Mouse (Mus musculus) hindbrain, embryonic 14.5 days (tissue): Measurements from ENCODE around the gene Shld1. TPM values are rescaled to one million over a fixed set of nuclear protein-coding genes. Genes with fewer than 3 reads are reported as not detected.

Experiments
- ATAC-seq: fragments of 200-750 bp; cut with Nextera tagmentation; 2 replicates; pipeline ENCODE4 v1.8.0; 2017; ENCODE audit warnings: moderate number of reproducible peaks, mild to moderate bottlenecking, moderate TSS enrichment, moderate library complexity; ENCODE audit not compliant: low FRiP score
- DNase-seq: peaks from one replicate; pipeline ENCODE4 v3.0.0-alpha.2; 2015; ENCODE audit warnings: low spot score
- H3K27ac ChIP-seq: fragments of 300-500 bp; sonication (generic); 2 replicates; pipeline ENCODE4 v1.5.1; 2014; ENCODE audit warnings: mild to moderate bottlenecking, moderate library complexity
- H3K27me3 ChIP-seq: fragments of 300-500 bp; sonication (generic); 2 replicates; pipeline ENCODE4 v1.6.1; 2014; ENCODE audit warnings: mild to moderate bottlenecking, low read length, mixed read lengths; ENCODE audit not compliant: control insufficient read depth, insufficient read depth
- H3K36me3 ChIP-seq: fragments of 300-500 bp; sonication (generic); replicated peaks from 2 replicates; pipeline ENCODE4 v1.6.1; 2014; ENCODE audit not compliant: control insufficient read depth, insufficient read depth
- H3K4me1 ChIP-seq: fragments of 300-500 bp; sonication (generic); replicated peaks from 2 replicates; pipeline ENCODE4 v1.6.1; 2014; ENCODE audit warnings: antibody characterized with exemption, low read length, mixed read lengths; ENCODE audit not compliant: control insufficient read depth, insufficient read depth
- H3K4me2 ChIP-seq: fragments of 300-500 bp; sonication (generic); replicated peaks from 2 replicates; pipeline ENCODE4 v1.6.1; 2014; ENCODE audit warnings: mild to moderate bottlenecking, moderate library complexity
- H3K4me3 ChIP-seq: fragments of 300-500 bp; sonication (generic); replicated peaks from 2 replicates; pipeline ENCODE4 v1.5.1; 2014; ENCODE audit warnings: mild to moderate bottlenecking, low read length
- H3K9ac ChIP-seq: fragments of 300-500 bp; sonication (generic); 2 replicates; pipeline ENCODE4 v1.6.1; 2014
- H3K9me3 ChIP-seq: fragments of 300-500 bp; sonication (generic); 2 replicates; pipeline ENCODE4 v1.6.1; 2016; ENCODE audit warnings: low read length; ENCODE audit not compliant: control insufficient read depth
- WGBS: fragments of 180-500 bp; shearing (Covaris S2); extraction: QIAGEN DNeasy Blood & Tissue Kit; methylation state at CpG from one replicate; pipeline ENCODE4 v1.1.7; 2014; 5-methylcytosine and 5-hydroxymethylcytosine counted together
- polyA plus RNA-seq: library from polyadenylated mRNA; unstranded; fragments of >200 nt; fragmentation: Nextera tagmentation; extraction: Ambion mirVana; gene quantifications from 2 replicates; pipeline ENCODE4 v1.2.1, GENCODE M21; 2014

Shld1 gene
- polyA plus RNA-seq, 1 experiment from 2014 or later = 21.9 TPM

- H3K36me3 ChIP-seq = peaks cover 39% of the 10 kb centered on the region
- no peaks in the 10 kb centered on the region for H3K27me3 ChIP-seq
- DNase-seq (no peak), ATAC-seq (no peak)
- no peak overlapping the region for H3K27ac ChIP-seq
- H3K4me3 ChIP-seq = no peak overlapping the region
- H3K4me2 ChIP-seq = no peak overlapping the region
- H3K4me1 ChIP-seq = no peaks in the 10 kb centered on the region
- WGBS = 89% methylated on average over 19 of the region's 19 CpGs
- H3K9ac ChIP-seq = no peak overlapping the region
- no peaks in the 10 kb centered on the region for H3K9me3 ChIP-seq
These were observed 106.9 kb downstream of the Shld1 start for GRCm38 (mm10) chr2:132793441-132794203.

- DNase-seq (no peak), ATAC-seq (no peak)
- no peak overlapping the region for H3K9ac ChIP-seq
- H3K36me3 ChIP-seq = peaks cover 39% of the 10 kb centered on the region
- no peak overlapping the region for H3K4me3 ChIP-seq
- no peaks in the 10 kb centered on the region for H3K4me1 ChIP-seq
- H3K27me3 ChIP-seq = no peaks in the 10 kb centered on the region
- no peaks in the 10 kb centered on the region for H3K9me3 ChIP-seq
- no peak overlapping the region for H3K27ac ChIP-seq
- 89% methylated on average over 7 of the region's 7 CpGs for WGBS
- no peak overlapping the region for H3K4me2 ChIP-seq
These were observed 107.5 kb downstream of the Shld1 start for GRCm38 (mm10) chr2:132794204-132794586.

Other genes with a start within 250 kb of the Shld1 start
- 76.5 and 102 TPM in 2 replicates for gene Gpcpd1, start 99.2 kb upstream of the Shld1 start, polyA plus RNA-seq
- 70.3 and 84.2 TPM in 2 replicates for gene Chgb, start 94.3 kb downstream of the Shld1 start, polyA plus RNA-seq
- 15.7 and 18.5 TPM in 2 replicates for gene Trmt6, start 129.1 kb downstream of the Shld1 start, polyA plus RNA-seq
- 5.1 and 6.6 TPM in 2 replicates for gene Mcm8, start 129.2 kb downstream of the Shld1 start, polyA plus RNA-seq
- gene Crls1, start 159.7 kb downstream of the Shld1 start, polyA plus RNA-seq = 19.0 and 19.1 TPM in 2 replicates
- 0.39 and 0.51 TPM in 2 replicates for gene Lrrn4, start 194.0 kb downstream of the Shld1 start, polyA plus RNA-seq